Mouse (Mus musculus): ENCODE measurements around the gene Acy3. TPM values are rescaled to one million over a fixed set of nuclear protein-coding genes. Genes with fewer than 3 reads are reported as not detected.
"Not testable (repeated sequence)": the region's sequence is repeated elsewhere in the genome, so short reads cannot be mapped to it uniquely, and the experiment has no call there.

Gene Acy3
- polyA plus RNA-seq, 1 experiment: 6.3 TPM

GRCm38 (mm10) chr19:4033298-4033697 is 46.9 kb downstream of the Acy3 start:
- Histone ChIP-seq H3K27me3 (ENCODE audit: control insufficient read depth, insufficient read depth, insufficient read length) (no peaks in the 10 kb centered on the region), H3K4me2 (ENCODE audit: low read depth) (no peak overlapping the region), H3K36me3 (ENCODE audit: control insufficient read depth, insufficient read depth) (no peaks in the 10 kb centered on the region), H3ac (ENCODE audit: control insufficient read depth, insufficient read length) (no peak overlapping the region), H3K79me2 (ENCODE audit: control insufficient read depth, insufficient read depth) (peaks cover 10% of the 10 kb centered on the region), H3K4me3 (no peak overlapping the region)
- no peak for TF ChIP-seq POLR2A (IDR thresholded peaks at IDR 0.05; ENCODE audit: insufficient read length, low read depth)
- TF ChIP-seq CEBPB (IDR thresholded peaks at IDR 0.05; ENCODE audit: insufficient read depth, poor library complexity, severe bottlenecking): no peak
- no peak for TF ChIP-seq E2F4 (IDR thresholded peaks at IDR 0.05; ENCODE audit: insufficient read depth)
- no peak for TF ChIP-seq MYOG (IDR thresholded peaks at IDR 0.05; ENCODE audit: control insufficient read depth in 1 of 3, insufficient read depth in 1 of 3, insufficient read length in 2 of 3, low read depth in 2 of 3)
- no peak for TF ChIP-seq POLR2AphosphoS2 (IDR thresholded peaks at IDR 0.05; ENCODE audit: insufficient read length, low read depth)
- no peak for TF ChIP-seq TCF3 (IDR thresholded peaks at IDR 0.05; ENCODE audit: insufficient read length, low read depth)
- no peak for TF ChIP-seq MYOD1 (IDR thresholded peaks at IDR 0.05; ENCODE audit: control insufficient read depth in 1 of 3, insufficient read length in 2 of 3, low read depth in 2 of 3)
- TF ChIP-seq SRF (IDR thresholded peaks at IDR 0.05; ENCODE audit: control insufficient read depth, insufficient read length, low read depth): no peak
- no peak for TF ChIP-seq USF1 (IDR thresholded peaks at IDR 0.05; ENCODE audit: low read depth)
- TF ChIP-seq TCF12 (IDR thresholded peaks at IDR 0.05; ENCODE audit: insufficient read depth, poor library complexity, severe bottlenecking): no peak
- TF ChIP-seq MAX (IDR thresholded peaks at IDR 0.05; ENCODE audit: low read depth): no peak
- TF ChIP-seq REST (IDR thresholded peaks at IDR 0.05; ENCODE audit: insufficient read depth, insufficient read length): no peak

- no peak for TF ChIP-seq CEBPB (IDR thresholded peaks at IDR 0.05; ENCODE audit: insufficient read depth, poor library complexity, severe bottlenecking)
- no peak for TF ChIP-seq USF1 (IDR thresholded peaks at IDR 0.05; ENCODE audit: low read depth)
- Histone ChIP-seq H3K36me3 (ENCODE audit: control insufficient read depth, insufficient read depth) (no peaks in the 10 kb centered on the region), H3K4me2 (ENCODE audit: low read depth) (no peak overlapping the region), H3K79me2 (ENCODE audit: control insufficient read depth, insufficient read depth) (peaks cover 10% of the 10 kb centered on the region), H3K4me3 (no peak overlapping the region), H3ac (ENCODE audit: control insufficient read depth, insufficient read length) (no peak overlapping the region), H3K27me3 (ENCODE audit: control insufficient read depth, insufficient read depth, insufficient read length) (no peaks in the 10 kb centered on the region)
Observed at GRCm38 (mm10) chr19:4033742-4034141, 47.4 kb downstream of the Acy3 start.

GRCm38 (mm10) chr19:4036327-4037045 is 50.1 kb downstream of the Acy3 start:
- Histone ChIP-seq H3K36me3 (ENCODE audit: control insufficient read depth, insufficient read depth) (no peaks in the 10 kb centered on the region), H3ac (ENCODE audit: control insufficient read depth, insufficient read length) (no peak overlapping the region), H3K27me3 (ENCODE audit: control insufficient read depth, insufficient read depth, insufficient read length) (no peaks in the 10 kb centered on the region), H3K79me2 (ENCODE audit: control insufficient read depth, insufficient read depth) (peaks cover 10% of the 10 kb centered on the region), H3K4me3 (peak overlapping the region; percentile 58), H3K4me2 (ENCODE audit: low read depth) (peak overlapping the region; percentile 71)
- TF ChIP-seq MAX (IDR thresholded peaks at IDR 0.05; ENCODE audit: low read depth): no peak
- TF ChIP-seq MYOD1 (IDR thresholded peaks at IDR 0.05; ENCODE audit: control insufficient read depth in 1 of 3, insufficient read length in 2 of 3, low read depth in 2 of 3): no peak
- TF ChIP-seq POLR2A (IDR thresholded peaks at IDR 0.05; ENCODE audit: insufficient read length, low read depth): no peak
- TF ChIP-seq SRF (IDR thresholded peaks at IDR 0.05; ENCODE audit: control insufficient read depth, insufficient read length, low read depth): no peak
- TF ChIP-seq CEBPB (IDR thresholded peaks at IDR 0.05; ENCODE audit: insufficient read depth, poor library complexity, severe bottlenecking): no peak
- no peak for TF ChIP-seq TCF12 (IDR thresholded peaks at IDR 0.05; ENCODE audit: insufficient read depth, poor library complexity, severe bottlenecking)
- TF ChIP-seq REST (IDR thresholded peaks at IDR 0.05; ENCODE audit: insufficient read depth, insufficient read length): no peak
- no peak for TF ChIP-seq E2F4 (IDR thresholded peaks at IDR 0.05; ENCODE audit: insufficient read depth)

- H3K36me3 ChIP-seq (ENCODE audit: control insufficient read depth, insufficient read depth); H3K79me2 ChIP-seq (ENCODE audit: control insufficient read depth, insufficient read depth); H3K27me3 ChIP-seq (ENCODE audit: control insufficient read depth, insufficient read depth, insufficient read length): not testable (repeated sequence)
- Histone ChIP-seq H3K4me3 (peak overlapping the region; percentile 58), H3ac (ENCODE audit: control insufficient read depth, insufficient read length) (peak overlapping the region; percentile 34), H3K4me2 (ENCODE audit: low read depth) (peak overlapping the region; percentile 89)
Observed at GRCm38 (mm10) chr19:4037154-4037787, 50.9 kb downstream of the Acy3 start.

GRCm38 (mm10) chr19:4037788-4038232 is 51.4 kb downstream of the Acy3 start, which contains the start of gene Gstp1:
TSS of gene Gstp1 (minus strand) at chr19:4037985.
- Histone ChIP-seq H3K36me3 (ENCODE audit: control insufficient read depth, insufficient read depth) (no peaks in the 10 kb centered on the region), H3ac (ENCODE audit: control insufficient read depth, insufficient read length) (peak within 1 kb of the TSS; percentile 34), H3K27me3 (ENCODE audit: control insufficient read depth, insufficient read depth, insufficient read length) (no peaks in the 10 kb centered on the region), H3K4me2 (ENCODE audit: low read depth) (peak within 1 kb of the TSS; percentile 89), H3K4me3 (peak within 1 kb of the TSS; percentile 58), H3K79me2 (ENCODE audit: control insufficient read depth, insufficient read depth) (peaks cover 10% of the 10 kb centered on the region)
- TF ChIP-seq REST (IDR thresholded peaks at IDR 0.05; ENCODE audit: insufficient read depth, insufficient read length): peak; percentile 50
- TF ChIP-seq SRF (IDR thresholded peaks at IDR 0.05; ENCODE audit: control insufficient read depth, insufficient read length, low read depth): peak; percentile 98
- no peak for TF ChIP-seq MAX (IDR thresholded peaks at IDR 0.05; ENCODE audit: low read depth)
- no peak for TF ChIP-seq E2F4 (IDR thresholded peaks at IDR 0.05; ENCODE audit: insufficient read depth)
- TF ChIP-seq POLR2A (IDR thresholded peaks at IDR 0.05; ENCODE audit: insufficient read length, low read depth): peak; percentile 98
- TF ChIP-seq POLR2AphosphoS2 (IDR thresholded peaks at IDR 0.05; ENCODE audit: insufficient read length, low read depth): peak; percentile 99
- no peak for TF ChIP-seq CEBPB (IDR thresholded peaks at IDR 0.05; ENCODE audit: insufficient read depth, poor library complexity, severe bottlenecking)
- TF ChIP-seq MYOG (IDR thresholded peaks at IDR 0.05; ENCODE audit: control insufficient read depth in 1 of 3, insufficient read depth in 1 of 3, insufficient read length in 2 of 3, low read depth in 2 of 3): peak; percentile 22 to 94 (median 91)
- no peak for TF ChIP-seq USF1 (IDR thresholded peaks at IDR 0.05; ENCODE audit: low read depth)
- peak in 2 of 3 experiments; percentile 82 to 85 for TF ChIP-seq MYOD1 (IDR thresholded peaks at IDR 0.05; ENCODE audit: control insufficient read depth in 1 of 3, insufficient read length in 2 of 3, low read depth in 2 of 3)

Other genes with a start within 250 kb of the Acy3 start
- 8.0 TPM for gene Kmt5b, start 219.1 kb upstream of the Acy3 start, polyA plus RNA-seq (2012; fragmentation: generic; extraction: Trizol)
- 35.5 TPM for gene Chka, start 134.8 kb upstream of the Acy3 start, polyA plus RNA-seq (2012; fragmentation: generic; extraction: Trizol)
- 50.9 TPM for gene Tcirg1, start 79.4 kb upstream of the Acy3 start, polyA plus RNA-seq (2012; fragmentation: generic; extraction: Trizol)
- gene Ndufs8, start 73.8 kb upstream of the Acy3 start, polyA plus RNA-seq (2012; fragmentation: generic; extraction: Trizol): 482 TPM
- 51.8 TPM for gene Aldh3b1, start 56.8 kb upstream of the Acy3 start, polyA plus RNA-seq (2012; fragmentation: generic; extraction: Trizol)
- gene Unc93b1, start 51.4 kb upstream of the Acy3 start, polyA plus RNA-seq (2012; fragmentation: generic; extraction: Trizol): 4.0 TPM
- 1.2 TPM for gene Aldh3b3, start 27.9 kb upstream of the Acy3 start, polyA plus RNA-seq (2012; fragmentation: generic; extraction: Trizol)
- gene Aldh3b2, start 14.2 kb upstream of the Acy3 start, polyA plus RNA-seq (2012; fragmentation: generic; extraction: Trizol): 0.11 TPM
- gene Tbx10, start 6.2 kb downstream of the Acy3 start, polyA plus RNA-seq (2012; fragmentation: generic; extraction: Trizol): 0.04 TPM
- gene Nudt8, start 14.0 kb downstream of the Acy3 start, polyA plus RNA-seq (2012; fragmentation: generic; extraction: Trizol): 36.9 TPM
- gene Gm49405, start 14.1 kb downstream of the Acy3 start, polyA plus RNA-seq (2012; fragmentation: generic; extraction: Trizol): 0.50 TPM
- gene Doc2g, start 16.7 kb downstream of the Acy3 start, polyA plus RNA-seq (2012; fragmentation: generic; extraction: Trizol): 2.5 TPM
- 405 TPM for gene Ndufv1, start 26.2 kb downstream of the Acy3 start, polyA plus RNA-seq (2012; fragmentation: generic; extraction: Trizol)
- 768 TPM for gene Gstp1, start 51.4 kb downstream of the Acy3 start, polyA plus RNA-seq (2012; fragmentation: generic; extraction: Trizol)
- 6.7 TPM for gene Gstp2, start 59.5 kb downstream of the Acy3 start, polyA plus RNA-seq (2012; fragmentation: generic; extraction: Trizol)
- gene Gstp3, start 73.0 kb downstream of the Acy3 start, polyA plus RNA-seq (2012; fragmentation: generic; extraction: Trizol): 0.25 TPM
- gene Cabp2, start 95.0 kb downstream of the Acy3 start, polyA plus RNA-seq (2012; fragmentation: generic; extraction: Trizol): not detected
- 148 TPM for gene Cdk2ap2, start 110.6 kb downstream of the Acy3 start, polyA plus RNA-seq (2012; fragmentation: generic; extraction: Trizol)
- 42.3 TPM for gene Pitpnm1, start 113.4 kb downstream of the Acy3 start, polyA plus RNA-seq (2012; fragmentation: generic; extraction: Trizol)
- gene Aip, start 139.3 kb downstream of the Acy3 start, polyA plus RNA-seq (2012; fragmentation: generic; extraction: Trizol): 250 TPM
- gene Gpr152, start 153.2 kb downstream of the Acy3 start, polyA plus RNA-seq (2012; fragmentation: generic; extraction: Trizol): not detected
- gene Cabp4, start 157.5 kb downstream of the Acy3 start, polyA plus RNA-seq (2012; fragmentation: generic; extraction: Trizol): 0.10 TPM
- 238 TPM for gene Coro1b, start 162.0 kb downstream of the Acy3 start, polyA plus RNA-seq (2012; fragmentation: generic; extraction: Trizol)
- 4.9 TPM for gene Ptprcap, start 167.0 kb downstream of the Acy3 start, polyA plus RNA-seq (2012; fragmentation: generic; extraction: Trizol)
- gene Rps6kb2, start 176.8 kb downstream of the Acy3 start, polyA plus RNA-seq (2012; fragmentation: generic; extraction: Trizol): 42.0 TPM
- 8.2 TPM for gene Carns1, start 188.9 kb downstream of the Acy3 start, polyA plus RNA-seq (2012; fragmentation: generic; extraction: Trizol)
- 0.67 TPM for gene Tbc1d10c, start 204.7 kb downstream of the Acy3 start, polyA plus RNA-seq (2012; fragmentation: generic; extraction: Trizol)
- gene Ppp1ca, start 205.5 kb downstream of the Acy3 start, polyA plus RNA-seq (2012; fragmentation: generic; extraction: Trizol): 702 TPM
- gene Rad9a, start 215.1 kb downstream of the Acy3 start, polyA plus RNA-seq (2012; fragmentation: generic; extraction: Trizol): 16.7 TPM
- 11.5 TPM for gene Clcf1, start 227.7 kb downstream of the Acy3 start, polyA plus RNA-seq (2012; fragmentation: generic; extraction: Trizol)
- gene AC109138.7, start 227.8 kb downstream of the Acy3 start, polyA plus RNA-seq (2012; fragmentation: generic; extraction: Trizol): not detected
- 166 TPM for gene Pold4, start 245.3 kb downstream of the Acy3 start, polyA plus RNA-seq (2012; fragmentation: generic; extraction: Trizol)

All from myocyte (in vitro differentiated cells).